Comparison of ENCODE assay signal across 9 mouse cellular contexts in genomic region chr3:156562796-156563195, GRCm38 (mm10). TPM values are rescaled to one million over a fixed set of nuclear protein-coding genes. Genes with fewer than 3 reads are reported as not detected.
A peak's percentile ranks its signal among the peaks of the same experiment; 100 is the strongest.
DNase-seq lines count a peak whose midpoint lies in the region; ATAC-seq and TF ChIP-seq lines count a peak whose summit lies in the region.
"Had no signal": no experiment of that assay in that cellular context is flagged by ENCODE, and none has a peak within 500 bp of the region (broad histone marks: within the 10 kb centered on the region; RNA-seq: fewer than 3 reads in every experiment).

No protein-coding gene starts in this region.

- TF ChIP-seq CTCF in layer of hippocampus, adult 2 months (conservative IDR thresholded peaks at IDR 0.05) = no peak
- TF ChIP-seq CTCF in midbrain, postnatal 0 days (IDR thresholded peaks at IDR 0.05) = no peak
- TF ChIP-seq CTCF in lung, adult 2 months (IDR thresholded peaks at IDR 0.05; ENCODE audit: insufficient read depth, low read length) = no peak

- ATAC-seq in embryonic facial prominence, embryonic 15.5 days (ENCODE audit: insufficient number of reproducible peaks, low FRiP score, low TSS enrichment, low read depth) = no peak
- ATAC-seq in hindbrain, embryonic 13.5 days (ENCODE audit: low FRiP score) = no peak
- no peak for ATAC-seq in midbrain, postnatal 0 days (ENCODE audit: low FRiP score)
- ATAC-seq in activated CD4-positive, CD25-positive, alpha-beta regulatory T cell, adult 4 months = no peak

- no peaks in the 10 kb centered on the region for H3K36me3 ChIP-seq in embryonic facial prominence, embryonic 15.5 days
- no peaks in the 10 kb centered on the region for H3K36me3 ChIP-seq in hindbrain, embryonic 13.5 days
- H3K36me3 ChIP-seq in midbrain, postnatal 0 days (ENCODE audit: insufficient read depth, low read length) = no peaks in the 10 kb centered on the region
- H3K36me3 ChIP-seq: liver, embryonic 15.5 days had no signal

- peak overlapping the region; percentile 94 for H3K4me2 ChIP-seq in embryonic facial prominence, embryonic 15.5 days (replicated peaks)
- H3K4me2 ChIP-seq in hindbrain, embryonic 13.5 days = peak overlapping the region; percentile 86
- H3K4me2 ChIP-seq in midbrain, postnatal 0 days (ENCODE audit: low read depth, low read length, poor library complexity, severe bottlenecking) = peak overlapping the region; percentile 54

- peak overlapping the region; percentile 100 for H3K27ac ChIP-seq in layer of hippocampus, adult 2 months
- H3K27ac ChIP-seq in embryonic facial prominence, embryonic 15.5 days (replicated peaks) = no peak overlapping the region
- H3K27ac ChIP-seq in hindbrain, embryonic 13.5 days = peak overlapping the region; percentile 97
- peak overlapping the region; percentile 95 for H3K27ac ChIP-seq in midbrain, postnatal 0 days (ENCODE audit: low read depth, low read length)
- H3K27ac ChIP-seq: liver, embryonic 15.5 days had no signal

- DNase-seq in layer of hippocampus, adult 2 months (ENCODE audit: low spot score in 2 of 2) = no peak
- DNase-seq in layer of hippocampus, adult 11-12 months (ENCODE audit: low spot score) = no peak
- no peak for DNase-seq in midbrain, postnatal 0 days (ENCODE audit: low spot score)
- DNase-seq in adrenal gland, postnatal 36 days = no peak
- no peak for DNase-seq in lung, adult 2 months

- peaks cover 26% of the 10 kb centered on the region for H3K27me3 ChIP-seq in embryonic facial prominence, embryonic 15.5 days
- H3K27me3 ChIP-seq in hindbrain, embryonic 13.5 days = no peaks in the 10 kb centered on the region
- no peaks in the 10 kb centered on the region for H3K27me3 ChIP-seq in midbrain, postnatal 0 days (ENCODE audit: insufficient read depth, low read length)

- no peaks in the 10 kb centered on the region for H3K9me3 ChIP-seq in embryonic facial prominence, embryonic 15.5 days (replicated peaks)
- H3K9me3 ChIP-seq in hindbrain, embryonic 13.5 days = no peaks in the 10 kb centered on the region
- H3K9me3 ChIP-seq in midbrain, postnatal 0 days (ENCODE audit: low read length) = no peaks in the 10 kb centered on the region
- H3K9me3 ChIP-seq: liver, embryonic 15.5 days had no signal

- peaks cover 20% of the 10 kb centered on the region for H3K4me1 ChIP-seq in embryonic facial prominence, embryonic 15.5 days
- peaks cover 38% of the 10 kb centered on the region for H3K4me1 ChIP-seq in hindbrain, embryonic 13.5 days (replicated peaks)
- H3K4me1 ChIP-seq in midbrain, postnatal 0 days (ENCODE audit: insufficient read depth, low read length) = no peaks in the 10 kb centered on the region
- H3K4me1 ChIP-seq in lung, adult 2 months (ENCODE audit: control insufficient read depth, insufficient read depth, low read length) = no peaks in the 10 kb centered on the region
- H3K4me1 ChIP-seq: liver, embryonic 15.5 days had no signal

- H3K9ac ChIP-seq in embryonic facial prominence, embryonic 15.5 days = no peak overlapping the region
- peak overlapping the region; percentile 87 for H3K9ac ChIP-seq in hindbrain, embryonic 13.5 days
- H3K9ac ChIP-seq in midbrain, postnatal 0 days (replicated peaks; ENCODE audit: low read length, poor library complexity, severe bottlenecking) = peak overlapping the region; percentile 84
- H3K9ac ChIP-seq: liver, embryonic 15.5 days had no signal

- TF ChIP-seq POLR2A in lung, adult 2 months (IDR thresholded peaks at IDR 0.05; ENCODE audit: borderline replicate concordance, extremely low read depth, low read depth, low read length) = no peak

- 21% methylated on average over 2 of the region's 2 CpGs for WGBS in embryonic facial prominence, embryonic 15.5 days
- WGBS in hindbrain, embryonic 13.5 days = 15% methylated on average over 2 of the region's 2 CpGs
- 14% methylated on average over 2 of the region's 2 CpGs for WGBS in midbrain, postnatal 0 days
- WGBS in lung, adult 2 months = 17% methylated on average over 2 of the region's 2 CpGs

- peak overlapping the region; percentile 94 for H3K4me3 ChIP-seq in layer of hippocampus, adult 2 months
- peak overlapping the region; percentile 62 for H3K4me3 ChIP-seq in embryonic facial prominence, embryonic 15.5 days (replicated peaks)
- H3K4me3 ChIP-seq in hindbrain, embryonic 13.5 days = peak overlapping the region; percentile 71
- peak overlapping the region; percentile 80 for H3K4me3 ChIP-seq in midbrain, postnatal 0 days (ENCODE audit: low read depth, low read length)
- H3K4me3 ChIP-seq in lung, adult 2 months (replicated peaks; ENCODE audit: extremely low read depth, low read depth, low read length) = no peak overlapping the region

RNA-seq across cellular contexts. Expression of gene Negr1, which starts 1.2 kb away (rescaled TPM):
- total RNA-seq in layer of hippocampus, adult 2 months (2021) = 100 to 1,000 TPM; 137 to 142 TPM
- polyA plus RNA-seq in embryonic facial prominence, embryonic 15.5 days (2015; fragmentation: Nextera tagmentation; extraction: Ambion mirVana) = 6.1 and 7.3 TPM in 2 replicates
- 31.6 and 32.6 TPM in 2 replicates for polyA plus RNA-seq in hindbrain, embryonic 13.5 days (2015; fragmentation: Nextera tagmentation; extraction: Ambion mirVana)
- 180 and 218 TPM in 2 replicates for total RNA-seq in midbrain, postnatal 0 days (2014; rRNA removed)
- 72.4 and 80.2 TPM in 2 replicates for polyA plus RNA-seq in midbrain, postnatal 0 days (2015; fragmentation: Nextera tagmentation; extraction: Ambion mirVana)
- polyA plus RNA-seq in activated CD4-positive, CD25-positive, alpha-beta regulatory T cell, adult 4 months (2017; shearing (Covaris generic)) = under 1 TPM in 1 of 2 experiments, not detected in 1; 0.69 TPM
- total RNA-seq in adrenal gland, postnatal 36 days (2021) = 1 to 10 TPM; 5.7 to 7.6 TPM
- 1.3 and 1.5 TPM in 2 replicates for polyA plus RNA-seq in lung, adult 2 months (2012; rRNA removed)
